Mouse (Mus musculus) heart, adult 2 months (tissue): ENCODE results near the gene Pla2g3.

Source experiments
- CTCF ChIP-seq: fragments of 200-600 bp; IDR thresholded peaks from 2 replicates; pipeline ENCODE4 v1.8.1; 2022; ENCODE audit warnings: antibody characterized with exemption, mild to moderate bottlenecking, moderate library complexity
- EP300 ChIP-seq: fragments of 200-500 bp; IDR thresholded peaks from 2 replicates; pipeline ENCODE4 v1.6.1; 2011; ENCODE audit warnings: low read depth, low read length, control low read depth; ENCODE audit not compliant: insufficient read depth

DNA sequence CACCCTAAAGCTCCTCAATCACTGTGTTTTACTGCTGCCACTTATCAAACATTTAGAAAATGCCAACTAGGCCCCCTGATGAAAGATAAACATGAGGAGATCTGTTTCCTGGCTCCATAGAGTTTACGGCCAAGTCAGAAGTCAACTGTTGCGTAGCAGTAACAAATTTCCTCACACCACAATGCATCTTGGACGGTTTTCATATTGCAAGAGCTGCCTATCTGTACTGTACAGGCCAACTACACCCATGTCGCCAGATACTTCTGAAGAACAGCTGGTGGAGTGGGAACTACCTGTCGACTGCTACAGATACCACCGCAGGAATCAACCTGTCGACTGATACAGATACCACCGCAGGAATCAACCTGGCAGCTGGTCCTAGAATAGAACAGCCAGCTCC, 43.2 kb upstream of the Pla2g3 start:
- TF ChIP-seq EP300 (no peak), CTCF (no peak)
